Mouse (Mus musculus) liver, postnatal 0 days (tissue): Measurements from ENCODE around the gene Magi2. TPM values are rescaled to one million over a fixed set of nuclear protein-coding genes. Genes with fewer than 3 reads are reported as not detected.

Experiments used
- ATAC-seq: fragments of 200-750 bp; cut with Nextera tagmentation; 2 replicates; pipeline ENCODE4 v1.8.0; 2017; ENCODE audit warnings: mild to moderate bottlenecking, moderate library complexity
- DNase-seq: peaks from one replicate; pipeline ENCODE4 v3.0.0-alpha.2; 2016
- H3K27ac ChIP-seq: fragments of 300-500 bp; sonication (generic); 2 replicates; pipeline ENCODE4 v1.5.1; 2014; ENCODE audit warnings: antibody characterized with exemption, moderate library complexity, mild to moderate bottlenecking, low read depth
- H3K27me3 ChIP-seq: fragments of 300-500 bp; sonication (generic); 2 replicates; pipeline ENCODE4 v1.6.1; 2014; ENCODE audit warnings: low read length, control low read depth, mixed read lengths; ENCODE audit not compliant: insufficient read depth
- H3K36me3 ChIP-seq: fragments of 300-500 bp; sonication (generic); replicated peaks from 2 replicates; pipeline ENCODE4 v1.6.1; 2014; ENCODE audit warnings: mild to moderate bottlenecking, control low read depth, low read length, moderate library complexity, mixed read lengths; ENCODE audit not compliant: insufficient read depth
- H3K4me1 ChIP-seq: fragments of 300-500 bp; sonication (generic); 2 replicates; pipeline ENCODE4 v1.6.1; 2014; ENCODE audit warnings: antibody characterized with exemption, mild to moderate bottlenecking, control low read depth; ENCODE audit not compliant: insufficient read depth
- H3K4me2 ChIP-seq: fragments of 300-500 bp; sonication (generic); 2 replicates; pipeline ENCODE4 v1.6.1; 2014; ENCODE audit warnings: low read depth, mild to moderate bottlenecking, low read length, moderate library complexity, mixed read lengths
- H3K4me3 ChIP-seq: fragments of 300-500 bp; sonication (generic); 2 replicates; pipeline ENCODE4 v1.5.1; 2014; ENCODE audit warnings: low read depth, low read length
- H3K9ac ChIP-seq: fragments of 300-500 bp; sonication (generic); replicated peaks from 2 replicates; pipeline ENCODE4 v1.6.1; 2014; ENCODE audit warnings: mild to moderate bottlenecking, moderate library complexity
- H3K9me3 ChIP-seq: fragments of 300-500 bp; sonication (generic); 2 replicates; pipeline ENCODE4 v1.6.1; 2016; ENCODE audit warnings: mild to moderate bottlenecking, control low read depth, low read length, mixed read lengths
- CTCF ChIP-seq: sonication (generic); IDR thresholded peaks from 2 replicates; pipeline ENCODE4 v1.5.1; 2016; ENCODE audit warnings: antibody characterized with exemption, low read depth
- EP300 ChIP-seq: IDR thresholded peaks from 2 replicates; pipeline ENCODE4 v1.6.1; 2016; ENCODE audit warnings: antibody characterized with exemption, low read depth, mild to moderate bottlenecking
- WGBS: fragments of 180-500 bp; shearing (Covaris S2); extraction: QIAGEN DNeasy Blood & Tissue Kit; methylation state at CpG from one replicate; pipeline ENCODE4 v1.1.7; 2014; ENCODE audit not compliant: insufficient replicate concordance; 5-methylcytosine and 5-hydroxymethylcytosine counted together
- polyA plus RNA-seq: library from polyadenylated mRNA; unstranded; fragments of >200 nt; fragmentation: Nextera tagmentation; extraction: Ambion mirVana; gene quantifications from 2 replicates; pipeline ENCODE4 v1.2.1, GENCODE M21; 2015

The Magi2 gene
- polyA plus RNA-seq, 1 experiment from 2014 or later, result 0.08 TPM

DNA sequence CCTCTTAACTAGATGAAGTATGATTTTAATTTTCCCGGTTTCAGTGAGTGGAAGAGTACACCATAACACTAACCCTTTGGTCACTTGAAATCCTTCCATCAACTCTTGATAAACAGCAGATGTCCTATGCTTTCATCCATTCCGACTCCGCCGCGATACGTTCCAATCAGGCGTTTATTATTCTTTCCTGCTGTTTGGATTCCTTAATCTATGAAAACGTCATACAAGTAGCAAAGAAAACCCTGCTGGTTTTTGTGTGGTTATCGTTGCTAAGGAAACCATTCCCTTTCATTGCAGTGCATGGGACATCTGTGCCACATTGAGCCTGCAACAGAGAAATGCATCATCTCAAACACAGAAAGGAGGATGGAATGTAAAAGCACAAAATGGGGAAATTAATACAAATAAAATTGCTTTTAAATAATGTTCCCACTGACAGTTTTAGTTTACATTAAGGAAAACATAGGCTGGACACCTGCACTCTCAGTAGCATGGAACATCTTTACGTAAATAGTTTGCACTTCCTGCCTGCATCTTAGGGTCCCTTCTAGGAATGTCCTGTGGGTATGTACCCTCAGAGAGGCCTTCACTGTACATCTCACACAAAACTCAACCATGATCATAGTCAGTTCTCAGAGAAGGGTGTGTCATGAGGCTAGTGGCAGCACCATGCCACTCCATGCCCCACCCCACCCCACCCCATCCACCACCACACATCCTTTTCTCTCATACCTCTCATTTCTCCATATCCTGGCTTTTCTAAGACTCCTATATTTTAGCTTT lies 914.0 kb downstream of the Magi2 start:
- no peaks in the 10 kb centered on the region for H3K9me3 ChIP-seq
- TF ChIP-seq EP300 (no peak), CTCF (no peak)
- no peak overlapping the region for H3K4me3 ChIP-seq
- ATAC-seq, result no peak
- no peak overlapping the region for H3K4me2 ChIP-seq
- H3K27me3 ChIP-seq, result no peaks in the 10 kb centered on the region
- H3K9ac ChIP-seq, result no peak overlapping the region
- WGBS, result 78% methylated on average over 10 of the region's 10 CpGs
- no peak for DNase-seq
- H3K27ac ChIP-seq, result no peak overlapping the region
- no peaks in the 10 kb centered on the region for H3K4me1 ChIP-seq
- H3K36me3 ChIP-seq, result no peaks in the 10 kb centered on the region

DNA sequence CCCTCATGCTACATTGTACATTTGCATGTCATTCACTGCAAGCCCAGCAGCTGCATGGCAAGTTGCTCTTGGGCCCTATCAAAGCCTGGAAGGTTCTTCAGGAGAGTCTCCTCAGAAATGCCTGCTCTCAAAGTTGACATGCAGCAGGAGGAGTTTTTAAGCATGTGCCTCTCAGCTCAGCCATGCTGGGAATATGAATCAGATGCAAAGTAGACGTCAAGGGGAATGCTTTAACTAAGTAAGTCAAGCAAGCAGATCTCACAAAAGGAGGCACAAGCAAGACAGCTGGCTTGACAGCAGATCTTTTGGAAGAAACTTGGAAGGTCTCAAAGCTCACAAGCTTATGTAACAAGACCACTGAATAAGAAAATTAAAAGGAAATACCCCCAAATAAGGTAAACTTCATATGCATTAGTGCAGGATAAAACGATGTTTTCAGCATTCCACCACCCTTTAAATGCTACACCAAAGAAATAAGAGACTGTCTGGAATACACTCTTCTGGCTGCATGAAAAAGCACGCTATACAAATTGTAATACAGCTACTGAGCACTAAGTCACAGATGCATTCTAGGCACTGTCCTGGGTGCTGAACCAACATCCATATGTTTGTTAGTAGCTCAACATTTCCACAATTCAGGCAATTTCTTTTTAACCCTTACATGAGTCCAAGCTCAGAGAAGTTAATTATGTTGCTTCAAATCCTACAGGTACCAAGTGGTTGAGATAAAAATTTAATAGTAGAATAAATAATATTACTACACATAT lies 926.7 kb downstream of the Magi2 start:
- H3K4me1 ChIP-seq, result no peaks in the 10 kb centered on the region
- H3K9ac ChIP-seq, result no peak overlapping the region
- H3K27ac ChIP-seq, result no peak overlapping the region
- DNase-seq, result no peak
- H3K4me2 ChIP-seq, result no peak overlapping the region
- no peaks in the 10 kb centered on the region for H3K9me3 ChIP-seq
- no peaks in the 10 kb centered on the region for H3K27me3 ChIP-seq
- no peaks in the 10 kb centered on the region for H3K36me3 ChIP-seq
- 39% methylated on average over 3 of the region's 3 CpGs for WGBS
- H3K4me3 ChIP-seq, result no peak overlapping the region
- TF ChIP-seq EP300, result no peak
- TF ChIP-seq CTCF, result no peak
- no peak for ATAC-seq

DNA sequence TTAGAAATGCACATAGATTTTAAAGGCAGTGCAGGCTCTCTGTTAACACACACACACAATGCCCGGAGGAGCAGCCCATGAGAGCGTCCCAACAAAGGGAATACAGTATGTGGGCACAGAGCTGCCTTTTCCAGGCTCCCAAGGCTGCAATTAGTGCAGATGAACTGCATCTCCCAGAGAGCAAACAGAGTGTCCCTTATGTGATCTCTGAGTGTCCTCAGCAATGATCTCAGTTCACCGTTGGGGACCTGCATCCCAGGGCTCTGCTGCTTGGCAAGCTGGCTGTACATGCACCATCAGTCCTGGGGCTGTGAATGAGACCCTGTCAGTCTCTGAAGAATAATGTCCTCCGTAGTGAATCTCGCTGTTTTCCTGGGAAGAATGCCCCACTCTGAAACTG lies 969.9 kb downstream of the Magi2 start:
- no peak overlapping the region for H3K27ac ChIP-seq
- H3K4me1 ChIP-seq, result no peaks in the 10 kb centered on the region
- H3K27me3 ChIP-seq, result no peaks in the 10 kb centered on the region
- 53% methylated on average over 5 of the region's 5 CpGs for WGBS
- H3K4me2 ChIP-seq, result no peak overlapping the region
- TF ChIP-seq CTCF (no peak), EP300 (no peak)
- H3K9ac ChIP-seq, result no peak overlapping the region
- DNase-seq, result no peak
- no peak overlapping the region for H3K4me3 ChIP-seq
- no peak for ATAC-seq
- H3K36me3 ChIP-seq, result no peaks in the 10 kb centered on the region
- no peaks in the 10 kb centered on the region for H3K9me3 ChIP-seq

DNA sequence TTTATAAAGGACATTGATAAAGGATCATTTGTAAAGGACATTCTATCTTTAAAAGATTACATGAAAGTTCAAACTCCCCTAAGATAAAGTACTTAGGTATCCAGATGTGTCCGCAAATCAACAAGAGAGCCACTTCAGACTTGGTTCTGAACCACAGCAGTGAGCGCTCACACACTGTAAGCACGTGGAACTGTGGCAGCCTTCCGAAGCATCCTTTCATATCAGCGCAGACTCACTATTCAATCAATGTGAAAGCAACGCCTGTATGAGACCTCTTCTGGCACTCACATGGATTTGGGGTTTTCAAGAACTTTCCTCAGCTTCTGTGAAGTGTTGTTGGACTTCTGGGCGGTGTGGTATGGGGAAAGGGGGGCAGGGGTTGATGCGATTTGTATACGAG lies 970.6 kb downstream of the Magi2 start:
- H3K4me3 ChIP-seq, result no peak overlapping the region
- no peaks in the 10 kb centered on the region for H3K9me3 ChIP-seq
- no peak overlapping the region for H3K27ac ChIP-seq
- no peak overlapping the region for H3K9ac ChIP-seq
- ATAC-seq (no peak), DNase-seq (no peak)
- TF ChIP-seq CTCF (no peak), EP300 (no peak)
- no peaks in the 10 kb centered on the region for H3K27me3 ChIP-seq
- H3K4me2 ChIP-seq, result no peak overlapping the region
- WGBS, result 62% methylated on average over 9 of the region's 9 CpGs
- no peaks in the 10 kb centered on the region for H3K4me1 ChIP-seq
- no peaks in the 10 kb centered on the region for H3K36me3 ChIP-seq

DNA sequence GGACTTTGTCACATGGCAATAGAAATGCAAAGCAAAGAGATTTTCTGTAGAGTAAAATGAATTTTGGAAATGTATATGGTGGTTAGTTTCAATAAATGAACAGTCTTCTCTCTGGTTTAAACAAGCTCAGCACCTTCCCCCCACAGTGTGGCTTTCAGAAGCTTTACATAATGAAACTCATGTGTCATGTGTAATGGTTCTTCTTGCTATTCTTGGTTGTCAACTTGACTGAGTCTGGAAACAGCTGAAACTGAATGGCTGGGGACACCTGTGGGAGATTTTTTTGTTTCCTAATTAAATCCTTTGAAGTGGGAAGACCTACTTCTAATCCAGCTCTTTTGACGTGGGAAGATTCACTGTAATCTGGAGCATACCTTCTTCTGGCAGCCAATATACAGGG lies 974.5 kb downstream of the Magi2 start:
- no peak overlapping the region for H3K4me3 ChIP-seq
- no peak for DNase-seq
- 57% methylated on average over 1 of the region's 1 CpGs for WGBS
- H3K9me3 ChIP-seq, result no peaks in the 10 kb centered on the region
- H3K27me3 ChIP-seq, result no peaks in the 10 kb centered on the region
- ATAC-seq, result no peak
- no peak overlapping the region for H3K9ac ChIP-seq
- no peak overlapping the region for H3K27ac ChIP-seq
- no peak for TF ChIP-seq EP300
- no peak for TF ChIP-seq CTCF
- no peaks in the 10 kb centered on the region for H3K4me1 ChIP-seq
- no peaks in the 10 kb centered on the region for H3K36me3 ChIP-seq
- no peak overlapping the region for H3K4me2 ChIP-seq

DNA sequence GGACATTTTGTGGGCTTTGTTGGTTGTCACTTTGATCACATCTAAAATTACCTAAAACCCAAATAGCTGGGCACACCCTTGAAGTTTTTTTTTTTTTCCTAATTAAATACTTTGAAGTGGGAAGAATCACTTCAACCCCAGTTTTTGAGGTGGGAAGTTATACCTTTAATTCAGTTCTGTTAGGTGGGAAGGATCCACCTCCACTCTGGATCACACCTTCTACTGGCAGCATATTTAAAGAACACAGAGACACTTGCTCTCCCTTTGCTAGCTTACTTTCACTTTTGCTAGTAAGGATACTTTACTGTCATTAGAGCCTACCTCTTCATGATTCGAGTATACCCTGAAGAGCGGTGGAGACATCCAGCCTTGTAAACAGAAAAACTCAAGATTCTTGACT lies 981.3 kb downstream of the Magi2 start:
- DNase-seq (no peak), ATAC-seq (no peak)
- Histone ChIP-seq H3K4me2 (no peak overlapping the region), H3K27ac (no peak overlapping the region), H3K4me3 (no peak overlapping the region), H3K9me3 (no peaks in the 10 kb centered on the region), H3K4me1 (no peaks in the 10 kb centered on the region), H3K36me3 (no peaks in the 10 kb centered on the region), H3K9ac (no peak overlapping the region), H3K27me3 (no peaks in the 10 kb centered on the region)
- 82% methylated on average over 2 of the region's 2 CpGs for WGBS
- TF ChIP-seq CTCF (no peak), EP300 (no peak)
